Mouse (Mus musculus): ENCODE measurements around the gene Cst13.

DNA sequence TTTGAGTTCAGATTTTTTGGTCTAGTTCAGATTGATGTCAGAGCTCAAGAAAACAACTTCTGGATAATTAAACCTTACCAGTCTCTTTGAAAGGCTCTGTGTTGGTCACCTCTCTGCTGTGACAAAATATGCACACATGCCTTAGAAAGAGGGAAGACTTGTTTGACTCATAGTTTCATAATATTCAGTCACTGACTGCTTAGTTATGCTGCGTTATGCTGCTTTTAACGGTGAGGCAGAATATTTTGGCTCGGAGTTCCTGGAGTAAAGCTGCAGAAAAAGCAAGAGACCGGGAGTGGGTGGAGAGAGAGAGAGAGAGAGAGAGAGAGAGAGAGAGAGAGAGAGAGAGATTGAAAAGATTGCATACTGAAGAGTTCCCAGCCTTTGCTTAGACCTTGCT, 41.1 kb downstream of the Cst13 start:
- TF ChIP-seq POLR2A (IDR thresholded peaks at IDR 0.05; ENCODE audit: borderline replicate concordance, insufficient read depth, low read length), result no peak
- TF ChIP-seq CTCF (IDR thresholded peaks at IDR 0.05; ENCODE audit: borderline replicate concordance, insufficient read depth, low read depth, low read length), result no peak

Data from cerebellum, adult 2 months (tissue).